Mouse (Mus musculus): ENCODE measurements around the gene Slc25a39.
"Not testable (repeated sequence)": the region's sequence is repeated elsewhere in the genome, so short reads cannot be mapped to it uniquely, and the experiment has no call there.

The Slc25a39 gene

GRCm38 (mm10) chr11:102369263-102369662, 38.5 kb downstream of the Slc25a39 start:
- DNase-seq: no peak

- no peak for DNase-seq
These were observed 39.4 kb downstream of the Slc25a39 start for GRCm38 (mm10) chr11:102368347-102368746.

- no peak for DNase-seq
These were observed 40.1 kb downstream of the Slc25a39 start for GRCm38 (mm10) chr11:102367504-102368280.

- DNase-seq: not testable (repeated sequence)
These were observed 41.6 kb downstream of the Slc25a39 start, which contains the start of gene Slc4a1 for GRCm38 (mm10) chr11:102366103-102366502. Gene Slc4a1 (minus strand): TSS chr11:102366203.

GRCm38 (mm10) chr11:102365699-102366098, 42.0 kb downstream of the Slc25a39 start:
- DNase-seq: no peak

GRCm38 (mm10) chr11:102364570-102365371, 43.0 kb downstream of the Slc25a39 start:
- no peak for DNase-seq

GRCm38 (mm10) chr11:102363623-102364022, 44.1 kb downstream of the Slc25a39 start:
- no peak for DNase-seq

- no peak for DNase-seq
These were observed 45.8 kb downstream of the Slc25a39 start for GRCm38 (mm10) chr11:102361776-102362495.

GRCm38 (mm10) chr11:102358365-102358764, 49.4 kb downstream of the Slc25a39 start:
- no peak for DNase-seq

GRCm38 (mm10) chr11:102356636-102357350, 51.0 kb downstream of the Slc25a39 start:
- no peak for DNase-seq

GRCm38 (mm10) chr11:102356190-102356589, 51.6 kb downstream of the Slc25a39 start:
- DNase-seq: no peak

GRCm38 (mm10) chr11:102355501-102355900, 52.2 kb downstream of the Slc25a39 start:
- no peak for DNase-seq

- no peak for DNase-seq
These were observed 54.7 kb downstream of the Slc25a39 start for GRCm38 (mm10) chr11:102353021-102353431.

Measured in retina, postnatal 1 day (tissue).